Mouse (Mus musculus) ES-Bruce4 (cell line): Measurements from ENCODE around the gene Cbfb.

Experiments used
- CTCF ChIP-seq: IDR thresholded peaks from one replicate; pipeline ENCODE4 v1.8.1; 2011; ENCODE audit warnings: low read depth, low read length
- EP300 ChIP-seq: IDR thresholded peaks from 2 replicates; pipeline ENCODE4 v1.6.1; 2011; ENCODE audit warnings: low read depth, low read length; ENCODE audit not compliant: insufficient read depth
- POLR2A ChIP-seq: IDR thresholded peaks from one replicate; pipeline ENCODE4 v1.8.1; 2011; ENCODE audit warnings: low read length; ENCODE audit not compliant: insufficient read depth

DNA sequence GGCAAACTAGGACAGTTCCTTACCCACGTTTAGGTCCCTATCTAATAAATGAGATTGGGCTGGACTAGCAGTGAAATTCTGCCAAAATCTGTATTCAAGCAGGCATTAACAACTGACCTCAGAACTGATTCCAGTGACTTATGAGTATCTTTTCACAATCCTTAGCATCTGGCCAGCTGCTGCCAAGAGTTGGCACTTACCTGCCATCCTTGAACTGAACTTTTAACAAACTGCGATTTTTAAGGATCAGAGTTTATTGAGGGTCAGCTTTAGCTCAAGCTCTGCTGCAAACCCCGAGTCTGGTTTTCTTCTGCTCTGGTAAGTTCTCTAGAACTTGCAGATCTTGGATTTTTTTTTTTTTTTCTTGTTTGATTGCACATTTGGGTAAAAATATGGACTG, 892 bp upstream of the Cbfb start:
- TF ChIP-seq CTCF = no peak
- TF ChIP-seq POLR2A = no peak
- TF ChIP-seq EP300 = no peak
